Mouse (Mus musculus) hindbrain, postnatal 0 days (tissue): Measurements from ENCODE around the gene Arsb. TPM values are rescaled to one million over a fixed set of nuclear protein-coding genes. Genes with fewer than 3 reads are reported as not detected.
A peak's percentile ranks its signal among the peaks of the same experiment; 100 is the strongest.

Source experiments
- ATAC-seq: fragments of 200-750 bp; cut with Nextera tagmentation; 2 replicates; pipeline ENCODE4 v1.8.0; 2017; ENCODE audit warnings: mild to moderate bottlenecking, moderate TSS enrichment, moderate library complexity
- DNase-seq: peaks from one replicate; pipeline ENCODE4 v3.0.0-alpha.2; 2015; ENCODE audit warnings: low spot score
- H3K27ac ChIP-seq: fragments of 300-500 bp; sonication (generic); 2 replicates; pipeline ENCODE4 v1.5.1; 2014; ENCODE audit warnings: mild to moderate bottlenecking
- H3K27me3 ChIP-seq: fragments of 300-500 bp; sonication (generic); 2 replicates; pipeline ENCODE4 v1.6.1; 2014; ENCODE audit warnings: low read length, mixed read lengths; ENCODE audit not compliant: insufficient read depth
- H3K36me3 ChIP-seq: fragments of 300-500 bp; sonication (generic); 2 replicates; pipeline ENCODE4 v1.6.1; 2014; ENCODE audit warnings: low read length, mixed read lengths; ENCODE audit not compliant: insufficient read depth
- H3K4me1 ChIP-seq: fragments of 300-500 bp; sonication (generic); 2 replicates; pipeline ENCODE4 v1.6.1; 2014; ENCODE audit warnings: antibody characterized with exemption, low read length, mixed read lengths; ENCODE audit not compliant: insufficient read depth
- H3K4me2 ChIP-seq: fragments of 300-500 bp; sonication (generic); 2 replicates; pipeline ENCODE4 v1.6.1; 2014; ENCODE audit warnings: low read depth, mild to moderate bottlenecking, low read length, moderate library complexity, mixed read lengths
- H3K4me3 ChIP-seq: fragments of 300-500 bp; sonication (generic); 2 replicates; pipeline ENCODE4 v1.5.1; 2014; ENCODE audit warnings: low read length
- H3K9ac ChIP-seq: fragments of 300-500 bp; sonication (generic); replicated peaks from 2 replicates; pipeline ENCODE4 v1.6.1; 2014; ENCODE audit warnings: mild to moderate bottlenecking, low read length, moderate library complexity, mixed read lengths
- H3K9me3 ChIP-seq: fragments of 300-500 bp; sonication (generic); 2 replicates; pipeline ENCODE4 v1.6.1; 2016; ENCODE audit warnings: low read length, mixed read lengths
- CTCF ChIP-seq: IDR thresholded peaks from 2 replicates; pipeline ENCODE4 v1.5.1; 2016; ENCODE audit warnings: antibody characterized with exemption, control low read depth, low read depth
- WGBS: fragments of 180-500 bp; shearing (Covaris S2); extraction: QIAGEN DNeasy Blood & Tissue Kit; methylation state at CpG from one replicate; pipeline ENCODE4 v1.1.7; 2014; 5-methylcytosine and 5-hydroxymethylcytosine counted together
- polyA plus RNA-seq: library from polyadenylated mRNA; unstranded; fragments of >200 nt; fragmentation: Nextera tagmentation; extraction: Ambion mirVana; gene quantifications from 2 replicates; pipeline ENCODE4 v1.2.1, GENCODE M21; 2015
- total RNA-seq: library from RNA; depleted of rRNA; stranded (reverse); fragments of >200 nt; gene quantifications from 2 replicates; pipeline ENCODE4 v1.2.3, GENCODE M21; 2014

Arsb gene
- total and polyA plus RNA-seq, 2 experiments from 2014 or later, result 11.7 to 19.0 TPM

- DNase-seq (peak; percentile 71), ATAC-seq (peak; percentile 85)
- Histone ChIP-seq H3K27ac (peak overlapping the region; percentile 62; the same call in 1 of the 2 replicates), H3K27me3 (no peaks in the 10 kb centered on the region), H3K36me3 (no peaks in the 10 kb centered on the region), H3K4me3 (no peak overlapping the region), H3K4me1 (no peaks in the 10 kb centered on the region), H3K9me3 (no peaks in the 10 kb centered on the region), H3K4me2 (peak overlapping the region; percentile 11; the same call in 1 of the 2 replicates), H3K9ac (no peak overlapping the region)
- TF ChIP-seq CTCF, result no peak
- 25% methylated on average over 14 of the region's 14 CpGs for WGBS
Observed at GRCm38 (mm10) chr13:93752597-93753400, 18.6 kb upstream of the Arsb start.

GRCm38 (mm10) chr13:93755084-93755483, 16.3 kb upstream of the Arsb start:
- DNase-seq (no peak), ATAC-seq (no peak)
- Histone ChIP-seq H3K27me3 (no peaks in the 10 kb centered on the region), H3K4me3 (no peak overlapping the region), H3K27ac (no peak overlapping the region), H3K9ac (no peak overlapping the region), H3K4me1 (no peaks in the 10 kb centered on the region), H3K4me2 (no peak overlapping the region), H3K9me3 (no peaks in the 10 kb centered on the region), H3K36me3 (no peaks in the 10 kb centered on the region)
- TF ChIP-seq CTCF, result no peak
- WGBS, result 94% methylated on average over 4 of the region's 4 CpGs

- Histone ChIP-seq H3K9me3 (no peaks in the 10 kb centered on the region), H3K27me3 (no peaks in the 10 kb centered on the region), H3K36me3 (no peaks in the 10 kb centered on the region), H3K4me1 (no peaks in the 10 kb centered on the region), H3K27ac (no peak overlapping the region), H3K4me3 (no peak overlapping the region), H3K9ac (no peak overlapping the region), H3K4me2 (no peak overlapping the region)
- 94% methylated on average over 7 of the region's 7 CpGs for WGBS
- TF ChIP-seq CTCF, result no peak
- DNase-seq (no peak), ATAC-seq (no peak)
Observed at GRCm38 (mm10) chr13:93756674-93757073, 14.8 kb upstream of the Arsb start.

- H3K27ac ChIP-seq, result no peak overlapping the region
- H3K36me3 ChIP-seq, result no peaks in the 10 kb centered on the region
- H3K9me3 ChIP-seq, result no peaks in the 10 kb centered on the region
- ATAC-seq (no peak), DNase-seq (no peak)
- WGBS, result 91% methylated on average over 6 of the region's 6 CpGs
- no peaks in the 10 kb centered on the region for H3K4me1 ChIP-seq
- no peak for TF ChIP-seq CTCF
- H3K9ac ChIP-seq, result no peak overlapping the region
- H3K4me2 ChIP-seq, result no peak overlapping the region
- H3K4me3 ChIP-seq, result no peak overlapping the region
- H3K27me3 ChIP-seq, result no peaks in the 10 kb centered on the region
Observed at GRCm38 (mm10) chr13:93757514-93757913, 13.9 kb upstream of the Arsb start.

GRCm38 (mm10) chr13:93758149-93758898, 13.1 kb upstream of the Arsb start:
- DNase-seq (no peak), ATAC-seq (no peak)
- 36% methylated on average over 14 of the region's 14 CpGs for WGBS
- Histone ChIP-seq H3K4me2 (no peak overlapping the region), H3K4me1 (no peaks in the 10 kb centered on the region), H3K36me3 (no peaks in the 10 kb centered on the region), H3K27ac (no peak overlapping the region), H3K4me3 (no peak overlapping the region), H3K9ac (no peak overlapping the region), H3K27me3 (no peaks in the 10 kb centered on the region), H3K9me3 (no peaks in the 10 kb centered on the region)
- no peak for TF ChIP-seq CTCF

GRCm38 (mm10) chr13:93761831-93762230, 9.6 kb upstream of the Arsb start:
- no peak overlapping the region for H3K4me2 ChIP-seq
- 94% methylated on average over 8 of the region's 8 CpGs for whole genome bisulfite sequencing
- H3K4me3 ChIP-seq, result no peak overlapping the region
- H3K27me3 ChIP-seq, result no peaks in the 10 kb centered on the region
- no peaks in the 10 kb centered on the region for H3K9me3 ChIP-seq
- H3K4me1 ChIP-seq, result no peaks in the 10 kb centered on the region
- H3K27ac ChIP-seq, result no peak overlapping the region
- no peaks in the 10 kb centered on the region for H3K36me3 ChIP-seq
- DNase-seq (no peak), ATAC-seq (no peak)
- no peak for TF ChIP-seq CTCF
- H3K9ac ChIP-seq, result no peak overlapping the region
